Mouse (Mus musculus) forebrain, embryonic 12.5 days (tissue): ENCODE measurements around the gene Pla2r1. TPM values are rescaled to one million over a fixed set of nuclear protein-coding genes. Genes with fewer than 3 reads are reported as not detected.

Source experiments
- ATAC-seq: fragments of 200-750 bp; cut with Nextera tagmentation; 2 replicates; pipeline ENCODE4 v1.8.0; 2017; ENCODE audit warnings: moderate TSS enrichment; ENCODE audit not compliant: low FRiP score
- H3K27ac ChIP-seq: fragments of 300-500 bp; sonication (generic); 2 replicates; pipeline ENCODE4 v1.5.1; 2016; ENCODE audit warnings: mild to moderate bottlenecking
- H3K27me3 ChIP-seq: fragments of 300-500 bp; sonication (generic); 2 replicates; pipeline ENCODE4 v1.6.1; 2016; ENCODE audit warnings: mild to moderate bottlenecking
- H3K36me3 ChIP-seq: fragments of 300-500 bp; sonication (generic); replicated peaks from 2 replicates; pipeline ENCODE4 v1.6.1; 2016; ENCODE audit warnings: mild to moderate bottlenecking
- H3K4me1 ChIP-seq: fragments of 300-500 bp; sonication (generic); 2 replicates; pipeline ENCODE4 v1.6.1; 2016
- H3K4me2 ChIP-seq: fragments of 300-500 bp; sonication (generic); 2 replicates; pipeline ENCODE4 v1.6.1; 2016; ENCODE audit warnings: mild to moderate bottlenecking, moderate library complexity
- H3K4me3 ChIP-seq: fragments of 300-500 bp; sonication (generic); replicated peaks from 2 replicates; pipeline ENCODE4 v1.5.1; 2016; ENCODE audit warnings: mild to moderate bottlenecking
- H3K9ac ChIP-seq: fragments of 300-500 bp; sonication (generic); 2 replicates; pipeline ENCODE4 v1.6.1; 2016; ENCODE audit warnings: mild to moderate bottlenecking
- H3K9me3 ChIP-seq: fragments of 300-500 bp; sonication (generic); 2 replicates; pipeline ENCODE4 v1.6.1; 2016
- WGBS: fragments of 180-500 bp; shearing (Covaris S2); methylation state at CpG from one replicate; pipeline ENCODE4 v1.1.7; 2016; 5-methylcytosine and 5-hydroxymethylcytosine counted together
- polyA plus RNA-seq: library from polyadenylated mRNA; unstranded; fragments of >200 nt; fragmentation: Nextera tagmentation; extraction: Ambion mirVana; gene quantifications from 2 replicates; pipeline ENCODE4 v1.2.1, GENCODE M21; 2016

The Pla2r1 gene
- polyA plus RNA-seq, 1 experiment from 2014 or later, result 0.83 TPM

GRCm38 (mm10) chr2:60414334-60414733 lies 138.8 kb downstream of the Pla2r1 start:
- 58% methylated on average over 8 of the region's 8 CpGs for WGBS
- Histone ChIP-seq H3K4me2 (no peak overlapping the region), H3K4me3 (no peak overlapping the region), H3K36me3 (no peaks in the 10 kb centered on the region), H3K4me1 (no peaks in the 10 kb centered on the region), H3K27me3 (no peaks in the 10 kb centered on the region), H3K9ac (no peak overlapping the region), H3K27ac (no peak overlapping the region), H3K9me3 (no peaks in the 10 kb centered on the region)
- ATAC-seq, result no peak

GRCm38 (mm10) chr2:60413006-60413650 lies 140.0 kb downstream of the Pla2r1 start:
- no peak for ATAC-seq
- WGBS, result 91% methylated on average over 18 of the region's 18 CpGs
- Histone ChIP-seq H3K36me3 (no peaks in the 10 kb centered on the region), H3K9ac (no peak overlapping the region), H3K27ac (no peak overlapping the region), H3K27me3 (no peaks in the 10 kb centered on the region), H3K4me2 (no peak overlapping the region), H3K9me3 (no peaks in the 10 kb centered on the region), H3K4me1 (no peaks in the 10 kb centered on the region), H3K4me3 (no peak overlapping the region)

GRCm38 (mm10) chr2:60411181-60411580 lies 141.9 kb downstream of the Pla2r1 start:
- ATAC-seq, result no peak
- no peak overlapping the region for H3K4me3 ChIP-seq
- no peaks in the 10 kb centered on the region for H3K27me3 ChIP-seq
- 81% methylated on average over 7 of the region's 7 CpGs for WGBS
- H3K9ac ChIP-seq, result no peak overlapping the region
- H3K27ac ChIP-seq, result no peak overlapping the region
- no peaks in the 10 kb centered on the region for H3K9me3 ChIP-seq
- H3K4me2 ChIP-seq, result no peak overlapping the region
- H3K36me3 ChIP-seq, result no peaks in the 10 kb centered on the region
- H3K4me1 ChIP-seq, result no peaks in the 10 kb centered on the region

GRCm38 (mm10) chr2:60409989-60410763 lies 142.9 kb downstream of the Pla2r1 start:
- Histone ChIP-seq H3K9ac (no peak overlapping the region), H3K4me3 (no peak overlapping the region), H3K27me3 (no peaks in the 10 kb centered on the region), H3K4me2 (no peak overlapping the region), H3K4me1 (no peaks in the 10 kb centered on the region), H3K36me3 (no peaks in the 10 kb centered on the region), H3K9me3 (no peaks in the 10 kb centered on the region), H3K27ac (no peak overlapping the region)
- no peak for ATAC-seq
- 82% methylated on average over 11 of the region's 11 CpGs for WGBS

- Histone ChIP-seq H3K27me3 (no peaks in the 10 kb centered on the region), H3K9me3 (no peaks in the 10 kb centered on the region), H3K27ac (no peak overlapping the region), H3K4me2 (no peak overlapping the region), H3K9ac (no peak overlapping the region), H3K4me1 (no peaks in the 10 kb centered on the region), H3K36me3 (no peaks in the 10 kb centered on the region), H3K4me3 (no peak overlapping the region)
- 44% methylated on average over 6 of the region's 6 CpGs for WGBS
- no peak for ATAC-seq
Measured at GRCm38 (mm10) chr2:60409194-60409593, 143.9 kb downstream of the Pla2r1 start.

- no peaks in the 10 kb centered on the region for H3K27me3 ChIP-seq
- H3K4me1 ChIP-seq, result no peaks in the 10 kb centered on the region
- no peak overlapping the region for H3K4me3 ChIP-seq
- no peaks in the 10 kb centered on the region for H3K36me3 ChIP-seq
- ATAC-seq, result no peak
- H3K27ac ChIP-seq, result no peak overlapping the region
- H3K9ac ChIP-seq, result no peak overlapping the region
- WGBS, result 81% methylated on average over 2 of the region's 2 CpGs
- no peak overlapping the region for H3K4me2 ChIP-seq
- H3K9me3 ChIP-seq, result no peaks in the 10 kb centered on the region
Measured at GRCm38 (mm10) chr2:60407387-60407786, 145.7 kb downstream of the Pla2r1 start.

- WGBS, result 87% methylated on average over 5 of the region's 5 CpGs
- Histone ChIP-seq H3K36me3 (no peaks in the 10 kb centered on the region), H3K27me3 (no peaks in the 10 kb centered on the region), H3K4me2 (no peak overlapping the region), H3K27ac (no peak overlapping the region), H3K9ac (no peak overlapping the region), H3K9me3 (no peaks in the 10 kb centered on the region), H3K4me1 (no peaks in the 10 kb centered on the region), H3K4me3 (no peak overlapping the region)
- no peak for ATAC-seq
Measured at GRCm38 (mm10) chr2:60405431-60405830, 147.7 kb downstream of the Pla2r1 start.

- no peak overlapping the region for H3K4me2 ChIP-seq
- ATAC-seq, result no peak
- H3K36me3 ChIP-seq, result no peaks in the 10 kb centered on the region
- H3K27me3 ChIP-seq, result no peaks in the 10 kb centered on the region
- H3K9ac ChIP-seq, result no peak overlapping the region
- no peak overlapping the region for H3K4me3 ChIP-seq
- H3K4me1 ChIP-seq, result no peaks in the 10 kb centered on the region
- H3K27ac ChIP-seq, result no peak overlapping the region
- H3K9me3 ChIP-seq, result no peaks in the 10 kb centered on the region
- WGBS, result 92% methylated on average over 7 of the region's 7 CpGs
Measured at GRCm38 (mm10) chr2:60404763-60405162, 148.3 kb downstream of the Pla2r1 start.

- H3K4me2 ChIP-seq, result no peak overlapping the region
- H3K27ac ChIP-seq, result no peak overlapping the region
- no peaks in the 10 kb centered on the region for H3K27me3 ChIP-seq
- no peak overlapping the region for H3K4me3 ChIP-seq
- H3K9me3 ChIP-seq, result no peaks in the 10 kb centered on the region
- H3K9ac ChIP-seq, result no peak overlapping the region
- H3K4me1 ChIP-seq, result no peaks in the 10 kb centered on the region
- no peaks in the 10 kb centered on the region for H3K36me3 ChIP-seq
- no peak for ATAC-seq
- 87% methylated on average over 5 of the region's 5 CpGs for WGBS
Measured at GRCm38 (mm10) chr2:60401694-60402093, 151.4 kb downstream of the Pla2r1 start.

- 78% methylated on average over 6 of the region's 6 CpGs for WGBS
Measured at GRCm38 (mm10) chr2:60393786-60394185, 159.3 kb downstream of the Pla2r1 start.

GRCm38 (mm10) chr2:60392286-60392685 lies 160.8 kb downstream of the Pla2r1 start:
- Histone ChIP-seq H3K27me3 (no peaks in the 10 kb centered on the region), H3K4me1 (no peaks in the 10 kb centered on the region), H3K9ac (no peak overlapping the region), H3K27ac (no peak overlapping the region), H3K4me2 (no peak overlapping the region), H3K36me3 (no peaks in the 10 kb centered on the region), H3K4me3 (no peak overlapping the region), H3K9me3 (no peaks in the 10 kb centered on the region)
- WGBS, result 88% methylated on average over 4 of the region's 4 CpGs
- no peak for ATAC-seq

More at GRCm38 (mm10) chr2:60393786-60394185, 159.3 kb downstream of the Pla2r1 start:
- H3K4me3 ChIP-seq, result no peak overlapping the region
- H3K27me3 ChIP-seq, result no peaks in the 10 kb centered on the region
- ATAC-seq, result no peak
- no peak overlapping the region for H3K27ac ChIP-seq
- no peaks in the 10 kb centered on the region for H3K36me3 ChIP-seq
- H3K4me1 ChIP-seq, result no peaks in the 10 kb centered on the region
- no peak overlapping the region for H3K9ac ChIP-seq
- H3K9me3 ChIP-seq, result no peaks in the 10 kb centered on the region
- H3K4me2 ChIP-seq, result no peak overlapping the region

GRCm38 (mm10) chr2:60387363-60387762 lies 165.7 kb downstream of the Pla2r1 start:
- Histone ChIP-seq H3K4me3 (no peak overlapping the region), H3K4me1 (peaks cover 7% of the 10 kb centered on the region; the same call in 1 of the 2 replicates), H3K36me3 (no peaks in the 10 kb centered on the region), H3K27me3 (peaks cover 16% of the 10 kb centered on the region), H3K4me2 (no peak overlapping the region), H3K27ac (no peak overlapping the region), H3K9me3 (no peaks in the 10 kb centered on the region), H3K9ac (no peak overlapping the region)
- 87% methylated on average over 3 of the region's 3 CpGs for WGBS
- ATAC-seq, result no peak

- 89% methylated on average over 2 of the region's 2 CpGs for WGBS
- ATAC-seq, result no peak
- no peaks in the 10 kb centered on the region for H3K36me3 ChIP-seq
- H3K4me1 ChIP-seq, result peaks cover 7% of the 10 kb centered on the region; the same call in 1 of the 2 replicates
- H3K27ac ChIP-seq, result no peak overlapping the region
- no peak overlapping the region for H3K4me3 ChIP-seq
- no peak overlapping the region for H3K9ac ChIP-seq
- H3K4me2 ChIP-seq, result no peak overlapping the region
- peaks cover 21% of the 10 kb centered on the region for H3K27me3 ChIP-seq
- no peaks in the 10 kb centered on the region for H3K9me3 ChIP-seq
Measured at GRCm38 (mm10) chr2:60386835-60387234, 166.3 kb downstream of the Pla2r1 start.
